Mouse (Mus musculus) duodenum, adult 2 months (tissue): ENCODE measurements around the gene Calm1. TPM values are rescaled to one million over a fixed set of nuclear protein-coding genes. Genes with fewer than 3 reads are reported as not detected.

Experiments used
- polyA plus RNA-seq: library from polyadenylated mRNA; depleted of rRNA; stranded (reverse); fragments of >200 nt; gene quantifications from 2 replicates; pipeline ENCODE4 v1.2.3, GENCODE M21; 2012; ENCODE audit warnings: low replicate concordance; rRNA removed

Gene Calm1
- 786 and 1,210 TPM in 2 replicates for polyA plus RNA-seq

GRCm38 (mm10) chr12:100198967-100199660, at the start of gene Calm1:
Calm1 (plus strand) TSS chr12:100199435.

GRCm38 (mm10) chr12:100159261-100159975, 39.8 kb upstream of the Calm1 start, which contains the start of gene Nrde2:
Nrde2 (minus strand) TSS chr12:100159653.

Other genes with a start within 250 kb of the Calm1 start
- 0.14 and 0.24 TPM in 2 replicates for gene Kcnk13, start 234.9 kb upstream of the Calm1 start, polyA plus RNA-seq
- 11.3 and 13.4 TPM in 2 replicates for gene Psmc1, start 89.3 kb upstream of the Calm1 start, polyA plus RNA-seq
- gene Nrde2, start 39.8 kb upstream of the Calm1 start, polyA plus RNA-seq, result 3.6 and 3.8 TPM in 2 replicates